Mouse (Mus musculus) yolk sac, embryonic 10.5 days (tissue): ENCODE measurements around the gene Ankrd63.

Experiments used
- DNase-seq: peaks from one replicate; pipeline ENCODE4 v3.0.0-alpha.2; 2017; ENCODE audit warnings: low spot score

Ankrd63 gene

DNA sequence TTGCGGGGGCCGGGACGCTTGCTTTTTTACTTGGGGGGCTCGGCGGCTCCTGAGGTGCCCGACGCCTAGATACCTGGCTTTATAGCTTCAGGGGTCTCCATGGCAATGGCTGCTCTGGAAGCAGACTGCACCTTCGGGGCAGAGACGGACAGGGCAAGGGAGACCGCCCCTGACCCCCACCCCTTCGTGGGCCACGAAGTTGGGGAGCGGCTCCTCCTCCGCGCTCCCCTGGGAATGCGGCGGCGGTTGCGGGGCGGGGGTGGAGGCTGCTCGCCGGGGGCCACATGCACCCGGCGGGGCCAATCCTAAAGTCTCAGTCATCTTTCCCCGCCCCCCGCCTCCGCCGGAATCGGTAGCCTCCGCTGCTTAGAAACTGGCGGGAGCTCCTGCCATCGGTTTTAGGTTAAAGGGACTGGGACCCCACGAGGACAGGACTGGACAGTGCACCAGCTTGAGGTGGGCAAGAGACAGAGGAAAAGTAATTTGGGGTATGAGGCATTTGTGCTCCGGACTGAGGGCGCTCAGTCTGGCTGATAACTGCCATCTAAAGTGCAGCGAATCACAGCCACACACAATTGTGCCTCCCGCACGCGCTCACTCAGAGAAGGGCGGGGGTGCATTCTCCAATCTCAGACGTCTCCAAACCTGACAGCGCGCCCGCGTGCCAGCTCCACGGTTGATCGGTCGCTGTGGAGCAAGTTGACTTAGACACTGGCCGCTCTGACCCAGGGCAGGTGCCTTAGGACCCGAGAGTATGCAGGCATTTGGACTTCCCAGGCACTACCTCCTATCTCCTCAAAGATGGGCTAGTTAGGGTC lies at the start of gene Ankrd63:
TSS of gene Ankrd63 (minus strand) at position 51 of the 818 bp plus-strand sequence.
- no peak for DNase-seq

DNA sequence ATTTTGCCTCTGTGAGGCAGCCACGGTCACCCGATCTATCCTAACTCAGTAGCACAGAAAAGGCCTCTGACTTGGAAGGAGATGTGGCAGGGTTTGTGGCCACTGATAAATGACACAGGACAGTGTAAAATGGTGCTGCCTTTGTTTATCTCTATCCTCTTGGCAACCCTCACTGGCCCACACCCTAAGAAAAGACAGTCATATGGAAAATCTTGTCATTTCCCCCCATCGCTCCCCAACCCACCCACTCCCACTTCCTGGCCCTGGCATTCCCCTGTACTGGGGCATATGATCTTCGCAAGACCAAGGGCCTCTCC lies 49.0 kb upstream of the Ankrd63 start:
- DNase-seq: no peak

DNA sequence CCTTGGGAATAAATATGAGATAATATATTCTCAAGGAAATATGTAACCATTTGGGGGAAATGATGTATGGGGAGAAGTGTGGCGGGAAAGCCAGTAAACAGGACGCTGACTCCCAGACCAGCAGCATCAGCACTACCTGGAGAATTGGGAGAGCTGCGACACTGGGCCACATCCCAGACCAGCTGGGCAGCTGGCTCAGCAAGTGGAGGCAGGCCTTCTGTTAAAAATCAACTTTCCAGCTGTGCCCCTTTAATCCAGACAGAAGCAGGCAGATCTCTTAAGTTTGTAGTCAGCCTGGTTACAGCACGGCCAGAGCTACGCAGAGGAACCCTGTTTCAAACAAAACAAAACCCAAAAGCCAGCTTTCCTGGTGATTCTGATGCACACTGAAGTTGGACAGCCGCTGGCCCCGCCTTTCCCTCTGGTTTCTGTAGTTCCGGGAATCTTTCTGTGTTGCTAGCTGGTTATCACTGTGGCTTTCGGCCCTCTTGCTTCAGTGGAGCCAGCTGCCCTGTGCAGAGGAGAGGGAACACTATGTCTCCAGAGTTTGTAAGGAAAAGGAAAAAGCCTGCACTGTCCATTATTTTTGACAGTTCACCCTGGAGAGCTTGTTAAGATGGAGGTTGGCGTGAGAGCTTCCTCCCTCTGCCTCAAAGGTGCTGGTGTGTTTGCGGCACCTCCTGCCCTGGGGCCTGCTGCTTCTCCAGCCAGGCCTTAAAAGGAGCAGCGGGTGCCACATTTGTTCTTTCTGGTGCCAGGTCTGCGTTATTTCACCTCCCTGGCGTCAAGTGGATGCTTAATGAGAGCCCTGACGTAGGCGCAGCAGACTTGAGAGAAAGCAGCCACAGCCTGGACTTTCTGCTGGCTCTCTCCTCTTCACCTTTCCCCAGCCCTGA lies 48.4 kb upstream of the Ankrd63 start:
- no peak for DNase-seq

DNA sequence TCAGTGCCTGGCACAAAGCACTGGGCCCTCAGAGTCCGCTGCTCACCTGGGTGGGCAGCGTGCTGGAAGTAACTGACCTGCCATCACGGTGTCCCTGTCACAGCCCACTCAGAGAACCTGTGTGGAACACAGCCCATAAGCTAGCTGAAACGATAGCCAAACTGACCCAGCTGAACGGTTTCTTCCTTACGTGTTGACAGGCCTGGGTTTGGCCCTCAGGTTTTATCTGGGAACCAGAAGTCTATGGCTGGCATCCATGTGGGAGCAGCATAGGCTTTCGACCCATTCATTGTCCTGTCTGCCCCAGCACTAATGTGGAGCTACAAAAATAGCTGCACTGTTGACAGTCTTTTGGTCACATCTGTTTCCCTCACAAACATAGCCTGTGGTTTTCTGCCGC lies 46.7 kb upstream of the Ankrd63 start:
- DNase-seq: no peak

DNA sequence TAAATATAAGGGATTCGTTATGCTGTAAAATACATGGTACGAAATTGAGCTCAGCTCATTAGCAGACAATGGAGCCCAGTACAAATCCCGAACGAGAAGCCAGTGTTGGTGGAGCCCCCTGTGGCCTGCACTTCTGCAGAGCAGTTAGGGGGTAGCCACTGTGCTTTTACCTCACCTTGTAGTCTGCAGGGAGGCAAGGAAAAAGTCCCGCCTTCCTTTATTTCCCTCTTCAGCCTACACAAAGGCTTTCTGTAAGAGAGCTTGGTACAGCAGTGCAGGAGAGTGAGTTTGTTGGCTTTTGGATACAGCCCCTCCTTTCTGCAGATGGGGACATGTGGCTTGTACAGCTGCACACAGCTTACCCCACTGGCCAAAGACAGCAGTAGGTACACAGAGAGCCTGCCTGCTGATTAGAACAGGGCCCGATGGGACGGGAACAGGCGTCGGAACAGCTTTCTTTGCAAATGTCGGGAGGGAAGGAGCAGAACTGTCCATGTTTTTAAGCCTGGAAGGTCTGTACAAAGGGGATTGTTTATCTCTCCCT lies 45.6 kb upstream of the Ankrd63 start:
- DNase-seq: no peak

DNA sequence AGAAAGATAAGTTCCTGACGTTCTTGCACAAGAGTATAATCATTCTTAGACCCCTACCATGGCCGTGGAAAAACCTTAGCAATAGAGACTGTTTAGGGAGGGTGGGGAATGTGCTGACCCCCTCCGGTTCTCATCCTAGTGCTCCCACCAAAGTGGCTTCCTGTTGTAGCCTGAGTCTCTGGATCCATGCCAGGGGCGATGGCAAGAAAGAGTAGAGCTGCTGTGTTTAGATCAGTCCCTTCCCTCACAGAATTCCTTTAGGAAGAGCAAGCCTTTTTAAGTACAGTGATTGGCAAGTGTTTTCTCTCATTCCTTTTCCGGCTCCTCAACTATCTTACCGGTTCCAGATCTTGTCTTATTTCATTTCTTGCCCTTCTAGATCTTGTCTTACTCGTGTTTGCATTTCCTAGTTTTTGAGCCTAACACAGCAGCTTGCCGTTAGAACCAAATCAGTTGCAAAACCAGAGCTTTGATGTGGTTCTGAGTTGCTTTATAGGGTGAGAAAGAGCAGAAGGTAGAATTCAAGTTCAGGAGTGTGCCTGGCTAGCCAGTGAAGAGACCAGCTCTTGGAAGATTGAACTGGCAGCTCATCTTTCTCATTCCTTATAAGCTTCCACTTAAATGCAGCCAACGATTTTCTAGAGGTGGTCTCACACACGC lies 43.7 kb upstream of the Ankrd63 start:
- no peak for DNase-seq

DNA sequence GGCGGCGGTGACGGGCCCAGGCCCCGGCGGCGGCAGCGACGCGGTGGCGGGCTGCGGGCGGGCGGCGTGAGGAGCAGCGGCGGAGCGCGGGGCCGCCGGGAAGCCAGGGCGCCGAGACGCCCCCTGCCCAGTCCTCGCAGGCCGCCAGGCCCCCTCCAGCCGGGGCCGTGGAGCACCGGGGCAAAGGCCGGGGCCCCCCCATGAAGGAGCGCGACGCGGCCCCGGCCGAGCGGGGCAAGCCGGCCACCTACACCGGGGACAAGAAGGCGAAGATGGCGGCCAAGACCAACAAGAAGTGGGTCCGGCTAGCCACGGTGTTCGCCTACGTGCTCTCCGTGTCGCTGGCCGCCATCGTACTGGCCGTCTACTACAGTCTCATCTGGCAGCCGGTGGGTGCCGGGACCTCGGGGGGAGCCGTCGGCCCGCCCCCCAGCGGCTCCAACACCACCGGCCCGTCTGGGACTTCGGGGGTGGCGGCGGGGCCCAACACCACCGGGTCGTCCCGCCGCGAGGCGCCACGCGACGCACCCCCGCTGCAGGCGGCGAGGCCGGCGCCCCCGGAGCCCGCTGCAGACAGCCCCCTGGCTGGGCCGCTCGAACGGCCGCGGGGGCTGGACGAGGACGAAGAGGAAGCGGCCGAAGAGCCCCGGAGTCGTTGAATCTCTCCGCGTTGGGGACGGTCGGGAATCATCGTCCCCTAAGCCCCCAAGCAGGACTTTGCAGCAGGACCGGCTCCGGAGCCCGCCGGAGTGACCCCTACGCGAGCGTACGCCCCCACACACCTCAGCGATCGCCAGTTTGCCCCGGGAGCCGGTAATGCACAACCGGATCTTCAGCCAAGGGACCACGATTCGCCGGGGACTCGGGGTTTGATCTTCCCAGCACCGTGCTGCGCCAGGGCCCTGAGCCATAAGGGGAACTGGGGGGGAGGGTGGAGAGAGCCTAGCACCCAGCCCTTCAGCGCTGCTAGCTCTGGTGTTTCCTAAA lies 42.4 kb upstream of the Ankrd63 start:
- DNase-seq: peak; percentile 44

DNA sequence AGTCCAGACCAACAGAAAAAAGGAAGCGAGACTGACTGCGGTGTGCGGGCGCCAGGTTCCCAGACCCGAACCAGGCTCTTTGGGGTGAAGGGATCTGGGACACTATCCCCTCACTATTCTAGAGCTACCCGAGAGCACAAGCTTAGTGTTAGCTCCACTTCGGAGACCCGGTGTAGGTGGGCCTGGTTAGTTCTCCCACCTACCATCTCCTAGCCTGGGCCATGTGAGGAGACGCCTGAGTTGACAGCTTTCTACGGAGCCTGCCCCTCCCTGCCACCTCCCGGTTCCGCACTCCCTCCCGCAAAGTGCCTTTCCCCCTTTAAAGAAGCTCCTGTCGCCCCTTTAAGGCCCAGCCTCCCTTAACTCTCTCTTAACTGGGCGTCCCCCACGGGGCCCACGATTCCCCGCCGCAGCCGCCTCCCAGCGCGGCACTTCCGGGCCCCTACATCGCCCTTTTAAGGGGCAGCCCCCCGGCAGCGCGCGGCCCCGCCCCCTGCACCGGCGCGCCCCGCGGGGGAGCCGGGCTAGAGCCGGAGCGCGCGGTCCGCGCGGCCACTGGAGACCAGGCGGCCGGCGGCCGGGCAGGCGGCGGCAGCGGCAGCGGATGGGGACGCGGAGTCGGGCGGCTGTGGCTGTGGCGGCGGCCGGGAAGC lies 41.6 kb upstream of the Ankrd63 start, which contains the start of gene Inafm2:
TSS of gene Inafm2 (plus strand) at position 527 of the 653 bp plus-strand sequence.
- peak; percentile 91 for DNase-seq

DNA sequence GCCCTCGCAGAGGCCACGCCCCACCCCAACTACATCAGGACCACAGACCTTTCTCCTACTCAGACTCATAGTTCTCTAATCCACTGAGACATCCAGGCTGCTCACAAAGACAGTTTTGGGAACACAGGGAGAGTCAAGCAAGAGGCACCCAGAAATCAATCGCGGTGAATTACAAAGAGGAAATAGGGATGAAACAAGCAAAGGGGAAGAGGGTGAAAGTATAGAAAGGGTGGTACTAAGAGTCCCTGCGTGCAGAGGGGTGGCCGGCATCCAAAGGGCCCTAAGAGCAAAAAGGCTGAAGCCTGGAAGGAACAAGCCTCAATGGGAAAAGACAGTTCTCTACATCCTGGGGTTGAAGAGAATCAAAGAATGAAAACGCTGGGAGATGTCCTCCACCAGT lies 40.9 kb upstream of the Ankrd63 start:
- DNase-seq: no peak

DNA sequence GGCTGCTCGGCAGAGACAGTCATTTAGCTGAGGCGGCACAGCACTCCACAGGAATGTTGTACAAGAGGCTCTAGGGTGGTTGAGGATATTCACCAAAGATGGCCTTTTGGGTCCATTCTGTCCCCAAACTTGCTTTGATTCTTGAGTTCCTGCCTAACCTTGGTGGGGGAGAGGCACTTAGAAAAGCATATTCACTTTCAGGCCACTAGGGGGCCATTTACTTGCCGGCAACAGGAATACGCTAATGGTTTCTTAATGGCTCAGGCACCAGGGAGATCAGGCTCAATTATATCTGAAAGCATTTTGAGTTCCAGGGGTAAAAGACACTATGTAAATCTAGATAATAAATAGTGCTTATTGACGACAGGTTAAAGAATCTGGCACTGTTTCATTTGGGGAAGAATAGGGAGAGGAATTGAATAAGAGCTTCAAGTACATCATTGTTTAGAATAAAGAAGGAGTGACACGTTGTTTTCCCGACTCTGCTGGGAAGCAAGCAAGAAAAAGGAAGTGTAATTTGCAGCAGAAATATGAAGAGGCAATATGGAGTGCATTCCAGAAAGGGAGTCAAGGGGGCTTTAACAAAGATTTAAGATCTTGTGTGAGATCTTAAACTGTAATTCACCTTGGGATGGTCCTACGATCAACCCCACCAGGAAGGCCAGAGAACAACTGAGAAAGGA lies 39.6 kb upstream of the Ankrd63 start:
- DNase-seq: no peak

DNA sequence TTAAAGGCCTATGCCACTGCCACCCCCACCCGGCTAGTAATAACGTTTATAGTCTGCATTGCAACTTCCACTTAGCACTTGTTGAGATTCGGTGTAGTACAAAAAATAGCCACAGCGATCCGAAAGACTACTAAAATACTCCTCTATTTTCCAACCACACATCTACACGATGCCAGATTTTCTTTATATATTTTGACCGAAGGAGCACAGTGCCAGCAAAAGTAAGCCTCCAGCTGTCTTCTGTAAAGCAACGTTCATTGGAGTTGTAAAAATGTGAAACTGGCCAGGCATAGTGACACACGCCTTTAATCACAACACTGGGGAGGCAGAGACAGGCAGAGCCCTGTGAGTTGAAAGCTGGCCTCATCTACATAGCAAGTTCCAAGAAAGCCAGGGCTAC lies 37.4 kb upstream of the Ankrd63 start:
- no peak for DNase-seq

DNA sequence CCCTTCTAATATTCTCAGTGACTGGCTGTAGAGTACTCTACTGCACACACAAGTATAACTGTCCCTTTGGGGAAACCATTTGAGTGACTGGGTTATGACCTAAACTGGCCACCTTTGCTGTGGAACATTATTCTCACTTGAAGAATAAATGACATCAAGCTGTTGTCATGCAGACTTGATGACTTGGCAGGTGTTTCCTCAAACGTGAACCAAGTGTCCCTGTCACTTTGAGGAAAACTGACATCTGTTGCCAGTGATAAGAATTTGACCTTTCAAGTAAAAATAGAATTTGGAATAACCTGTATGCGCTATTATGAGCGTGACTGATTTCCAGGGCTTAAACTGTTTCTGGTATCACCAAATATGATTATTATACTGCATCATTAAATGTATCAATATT lies 36.6 kb upstream of the Ankrd63 start:
- DNase-seq: no peak

DNA sequence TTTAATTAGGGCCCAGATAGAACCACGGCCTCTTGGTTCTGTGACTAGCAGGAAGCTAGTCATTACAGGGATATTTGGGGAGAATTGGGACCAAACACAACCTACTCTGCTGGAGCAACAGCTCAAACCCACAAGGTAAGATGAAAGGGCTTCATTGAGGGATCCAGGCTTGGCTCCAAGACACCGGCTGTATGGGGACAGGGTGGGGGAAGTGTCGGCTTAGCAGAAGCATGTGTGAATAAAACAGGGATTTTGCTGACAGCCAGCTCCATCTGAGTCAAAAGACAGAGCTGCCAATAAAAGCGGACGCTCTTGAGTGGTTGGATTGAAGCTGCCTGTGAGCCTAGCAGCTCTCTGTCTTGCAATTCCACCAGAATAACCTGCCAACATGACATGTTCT lies 29.6 kb upstream of the Ankrd63 start:
- no peak for DNase-seq

DNA sequence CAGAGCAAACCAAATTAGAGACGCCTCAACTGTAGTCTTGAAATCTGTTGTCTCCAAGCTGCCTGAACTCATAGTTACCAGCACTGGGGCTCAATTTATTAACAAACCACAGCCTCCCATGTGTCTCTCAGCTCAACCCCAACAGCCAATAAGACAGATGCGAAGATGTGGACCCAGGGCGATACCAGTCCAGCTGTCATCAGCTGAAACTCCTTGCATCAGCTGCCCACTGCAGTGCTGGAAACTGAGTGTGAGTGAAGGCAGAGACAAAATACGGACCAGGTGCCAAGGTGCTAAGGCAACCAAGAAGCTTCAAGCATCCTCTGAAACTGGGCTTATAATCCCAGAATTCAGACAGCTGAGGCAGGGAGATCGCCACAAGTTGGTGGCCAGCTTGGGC lies 28.2 kb upstream of the Ankrd63 start:
- DNase-seq: no peak

DNA sequence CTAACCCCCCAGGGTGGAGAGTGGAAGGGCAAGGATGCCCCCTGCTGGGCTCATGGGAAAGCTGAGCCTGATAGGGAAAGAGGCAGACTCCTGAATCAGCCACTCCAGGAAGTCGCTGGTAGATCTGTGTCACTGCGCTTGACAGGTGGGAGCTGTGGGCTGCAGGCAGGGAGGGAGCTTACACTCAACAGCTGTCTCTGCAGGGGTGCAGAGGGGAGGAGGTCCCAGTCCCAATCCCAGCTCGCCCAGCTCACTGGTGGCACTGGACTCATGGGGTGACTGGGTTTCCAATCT lies 26.8 kb upstream of the Ankrd63 start:
- DNase-seq: peak; percentile 39

DNA sequence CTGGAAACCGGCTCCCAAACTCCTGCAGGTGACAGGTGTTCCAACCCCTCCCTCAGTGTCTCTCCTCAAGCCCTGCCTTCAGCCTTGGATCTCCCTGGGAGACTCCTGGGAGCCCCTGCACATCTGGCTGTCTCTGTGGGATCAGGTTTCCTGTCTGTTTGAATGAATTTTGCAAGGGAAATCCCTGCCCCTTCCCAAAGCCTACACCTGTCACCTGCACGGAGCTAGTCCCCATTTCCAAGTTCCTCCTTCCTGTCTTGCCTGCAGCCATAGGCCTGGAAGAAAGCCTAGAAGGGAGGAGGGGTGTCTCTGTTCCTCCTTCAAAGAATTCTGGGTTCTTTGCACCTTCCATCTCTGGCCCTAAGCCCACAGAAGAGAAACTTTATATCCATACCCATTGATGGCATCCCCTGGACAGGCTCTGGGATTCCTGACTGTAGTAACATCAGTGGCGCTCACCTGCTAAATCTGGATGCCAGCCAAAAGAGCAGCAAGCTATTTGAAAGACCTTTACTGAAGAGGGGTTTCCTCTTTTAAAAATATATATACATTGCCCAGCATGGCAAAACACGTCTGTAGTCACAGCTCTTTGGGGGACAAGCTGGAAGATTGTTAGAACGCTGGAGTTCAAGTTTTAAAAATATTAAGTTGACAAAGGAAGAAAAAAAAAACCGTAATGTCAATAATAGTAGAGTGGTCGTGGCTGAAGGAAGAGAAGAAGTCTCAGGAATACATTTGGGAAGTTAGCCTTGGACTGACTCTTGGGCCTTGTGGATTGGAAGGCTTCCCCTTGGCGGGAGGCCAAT lies 26.3 kb upstream of the Ankrd63 start:
- DNase-seq: no peak

DNA sequence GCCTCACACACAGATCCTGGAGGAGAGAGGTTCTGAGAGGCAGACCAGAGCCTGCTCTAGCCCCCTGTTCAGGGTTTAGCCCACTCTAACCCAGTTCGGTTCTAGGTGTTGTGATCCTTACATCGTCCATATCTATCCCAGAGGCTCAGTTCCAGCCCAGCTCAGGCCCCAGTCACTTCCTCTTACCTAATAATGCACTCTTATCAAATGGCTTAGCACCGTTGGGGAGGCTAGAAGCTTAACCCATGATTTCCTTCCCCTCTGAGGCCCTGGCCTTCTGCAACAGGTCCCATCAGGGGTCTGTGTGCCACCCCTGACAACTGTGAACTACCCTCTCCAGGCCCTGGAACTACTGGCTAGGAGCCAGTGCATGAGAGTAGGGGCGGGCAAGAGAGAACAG lies 25.4 kb upstream of the Ankrd63 start:
- no peak for DNase-seq

DNA sequence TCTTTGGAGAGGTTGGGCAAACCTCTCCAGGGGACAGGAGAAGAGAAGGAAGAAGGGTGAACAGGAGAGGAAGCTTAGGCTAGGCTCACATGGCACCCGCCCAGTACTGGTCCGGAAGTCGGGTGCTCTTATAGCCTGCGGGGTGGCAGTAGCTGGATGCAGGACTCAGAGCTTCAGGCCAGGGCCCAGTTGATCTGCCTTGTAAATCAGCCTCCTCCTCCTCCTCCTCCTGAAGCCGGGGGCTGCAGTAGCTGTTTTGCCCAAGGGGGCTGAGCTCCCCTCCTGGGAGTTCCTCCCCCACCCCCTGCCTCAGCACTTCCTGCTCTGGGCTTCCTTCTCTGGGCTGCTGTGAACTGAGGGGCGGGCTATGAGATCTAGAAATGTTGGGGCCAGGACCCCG lies 24.6 kb upstream of the Ankrd63 start, which contains the start of gene Plcb2:
TSS of gene Plcb2 (minus strand) at position 102 of the 400 bp plus-strand sequence.
- peak; percentile 25 for DNase-seq

DNA sequence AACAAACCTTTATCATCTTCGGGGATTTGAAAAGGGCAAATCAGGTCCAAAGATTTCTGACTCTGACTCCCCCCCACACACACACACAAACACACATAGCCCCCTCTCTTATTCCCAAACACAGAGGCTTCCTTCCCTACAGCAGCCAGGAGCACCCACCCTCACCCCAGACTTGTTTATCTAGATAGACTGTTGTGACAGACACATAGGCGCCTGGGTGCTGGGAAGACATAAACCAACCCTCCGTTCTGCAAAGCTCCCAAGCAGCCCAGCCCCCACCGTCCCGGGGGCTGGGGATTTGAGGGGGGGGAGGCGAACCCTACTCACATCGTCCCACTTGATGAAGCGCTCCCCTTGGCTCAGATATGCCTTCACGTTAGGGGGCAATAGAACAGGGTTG lies 24.1 kb upstream of the Ankrd63 start:
- DNase-seq: no peak
